Mouse (Mus musculus) thymus, postnatal 25 days (tissue): ENCODE measurements at regions not wholly inside any gene's neighbourhood (a gene's known extent, or its start where the extent isn't known, plus 50 kb on each side); places are given as distances from the start of the nearest gene placed in this dataset.
A peak's percentile ranks its signal among the peaks of the same experiment; 100 is the strongest.

ENCODE experiments used
- DNase-seq: peaks from one replicate; pipeline ENCODE4 v3.0.0; 2022

DNA sequence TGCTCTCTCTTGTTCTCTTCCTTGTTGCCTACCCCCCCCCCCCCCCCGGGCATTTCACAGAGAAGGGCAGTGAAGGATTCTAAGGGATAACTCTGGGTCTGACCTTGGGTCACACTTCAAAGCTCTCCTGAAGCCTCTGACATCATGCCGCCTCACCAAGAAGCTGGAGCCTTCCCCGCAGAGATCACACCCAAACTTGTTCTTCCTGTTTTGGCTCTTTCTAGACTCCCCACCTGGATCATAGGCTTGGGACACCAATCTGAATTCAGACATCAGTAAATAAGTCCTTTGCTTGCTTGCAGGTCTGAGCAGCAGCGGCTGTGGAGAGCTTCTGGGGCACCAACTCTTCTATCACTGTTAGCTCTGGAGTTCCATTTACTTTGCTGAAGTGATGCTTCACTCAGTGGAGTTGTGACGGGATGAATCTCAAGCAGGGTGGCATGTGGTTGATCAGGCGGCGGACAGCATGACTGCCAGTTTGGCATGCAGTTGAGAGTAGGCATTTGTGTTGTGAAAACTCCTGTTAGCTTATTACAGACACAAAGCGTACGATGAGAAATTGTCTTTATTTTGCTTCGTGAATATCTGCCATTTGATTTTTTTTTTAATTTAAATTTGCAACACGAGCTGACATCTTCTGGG is 226.5 kb upstream of the Adgrl2 start:
- DNase-seq: no peak

DNA sequence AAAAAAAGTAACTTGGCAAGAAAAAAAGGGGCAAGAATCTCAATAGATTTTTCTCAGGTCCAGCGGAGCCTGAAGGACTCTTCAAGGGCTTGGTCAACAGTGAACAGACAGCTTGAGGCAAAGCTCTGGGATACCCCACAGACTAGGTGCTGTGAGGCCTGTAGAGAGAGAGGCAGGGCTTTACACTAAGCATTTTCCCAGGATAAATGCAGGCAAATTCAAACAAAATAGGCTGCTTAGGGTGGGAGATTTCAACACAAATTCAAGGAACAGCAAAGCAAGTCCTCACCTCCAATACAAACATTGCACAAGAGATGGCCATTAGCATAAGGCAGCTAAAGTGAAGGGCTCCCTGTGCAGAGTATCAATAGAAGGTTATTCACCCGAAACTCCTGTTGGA is 225.3 kb upstream of the Adgrl2 start:
- no peak for DNase-seq

DNA sequence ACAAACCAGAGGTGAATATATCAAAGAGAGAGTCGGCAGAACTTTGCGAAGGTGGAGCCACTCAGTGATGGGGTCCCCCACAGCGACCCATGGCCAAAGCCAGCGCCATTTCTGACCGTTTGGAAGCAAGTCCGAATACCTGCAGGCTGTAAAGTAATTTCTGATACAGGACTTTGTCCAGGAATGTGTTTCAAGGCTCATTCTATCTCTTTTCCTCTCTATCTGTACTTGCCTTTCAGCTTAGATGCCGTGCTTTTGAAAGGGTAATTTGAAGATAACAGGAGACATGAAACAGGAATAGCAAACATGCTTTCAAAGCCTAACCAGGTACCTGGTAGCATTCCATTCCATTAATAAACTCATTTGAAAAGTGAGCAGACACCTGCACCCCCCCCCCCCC is 221.6 kb upstream of the Adgrl2 start:
- no peak for DNase-seq

DNA sequence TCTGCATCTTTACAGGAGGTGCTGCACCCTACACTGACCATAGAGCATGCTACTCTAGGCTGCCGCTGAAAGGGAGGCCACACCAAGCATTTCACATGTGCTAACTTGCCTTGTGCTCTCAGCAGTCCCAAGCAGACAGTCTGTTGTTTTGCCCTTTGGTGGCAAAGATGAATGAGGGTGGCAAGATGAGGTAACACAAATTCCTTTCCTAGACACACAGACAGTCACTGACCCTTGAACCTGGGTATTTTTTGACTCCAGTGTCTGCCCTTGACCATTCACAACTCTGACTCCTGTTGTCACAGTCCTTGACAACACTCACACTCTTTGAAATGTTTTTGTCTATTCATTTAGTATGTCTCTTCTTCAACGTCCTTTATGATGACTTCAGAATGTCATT is 218.9 kb upstream of the Adgrl2 start:
- no peak for DNase-seq

DNA sequence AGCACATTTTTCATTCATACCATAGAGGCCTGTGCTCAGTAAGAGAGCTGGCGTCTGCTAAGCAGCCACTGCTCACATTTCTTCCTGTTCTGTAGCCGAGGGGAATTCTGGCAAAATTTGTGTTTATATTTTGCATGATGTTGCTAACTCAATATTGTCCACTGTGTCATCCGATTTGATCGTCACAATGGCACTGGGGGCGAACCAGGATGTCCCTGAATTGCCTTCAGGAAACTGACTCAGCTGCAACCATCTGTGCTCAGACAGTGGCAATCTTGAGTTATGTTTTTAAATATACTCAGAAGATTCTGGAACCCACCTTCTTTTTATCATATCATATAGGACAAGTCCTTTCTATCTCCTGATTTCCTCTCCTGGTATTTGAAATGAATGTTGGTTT is 213.1 kb upstream of the Adgrl2 start:
- no peak for DNase-seq

- no peak for DNase-seq
Observed at GRCm38 (mm10) chr3:149196477-149197185, 206.3 kb upstream of the Adgrl2 start.

- DNase-seq: no peak
Observed at GRCm38 (mm10) chr3:149190856-149191576, 200.7 kb upstream of the Adgrl2 start.

DNA sequence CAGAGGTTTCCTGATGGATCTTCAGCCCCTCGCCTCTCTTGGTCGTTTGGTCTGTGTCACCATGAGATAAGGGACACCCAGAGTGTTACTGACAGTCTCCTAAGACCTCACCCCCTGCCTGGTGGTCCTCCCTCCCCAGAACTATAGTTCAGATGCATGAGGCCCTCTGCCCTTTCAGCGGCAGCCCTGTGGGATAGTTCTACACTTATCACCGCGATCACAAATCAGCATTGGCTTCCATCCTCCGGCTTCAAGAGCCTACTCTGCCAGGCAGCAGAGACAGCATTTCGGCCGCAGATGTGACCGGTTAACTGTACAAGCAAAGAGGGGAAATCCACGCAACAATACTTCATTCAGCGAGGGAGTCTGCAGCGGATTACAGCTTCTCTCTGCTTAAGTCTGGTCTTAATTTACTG is 193.8 kb upstream of the Adgrl2 start:
- no peak for DNase-seq

DNA sequence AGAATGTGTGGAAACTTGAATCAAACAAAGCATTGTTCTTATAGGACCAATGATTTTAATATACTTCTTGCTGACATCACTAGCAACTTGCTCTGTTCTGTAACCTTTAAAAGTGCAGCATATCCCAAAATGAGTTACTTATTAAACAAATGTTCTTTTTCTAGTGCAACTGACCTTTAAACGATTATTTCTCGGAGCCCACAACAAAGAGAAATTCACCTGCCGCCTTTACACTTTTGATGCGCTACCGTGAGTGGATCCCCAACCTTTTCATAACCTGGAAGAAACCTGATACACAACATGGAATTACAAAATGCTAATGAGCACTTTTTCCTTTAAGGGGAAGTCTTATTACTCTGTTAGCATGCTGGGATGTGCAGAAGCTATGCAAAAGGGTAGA is 191.7 kb upstream of the Adgrl2 start:
- DNase-seq: no peak

- no peak for DNase-seq
Observed at GRCm38 (mm10) chr3:149180129-149180528, 189.8 kb upstream of the Adgrl2 start.

DNA sequence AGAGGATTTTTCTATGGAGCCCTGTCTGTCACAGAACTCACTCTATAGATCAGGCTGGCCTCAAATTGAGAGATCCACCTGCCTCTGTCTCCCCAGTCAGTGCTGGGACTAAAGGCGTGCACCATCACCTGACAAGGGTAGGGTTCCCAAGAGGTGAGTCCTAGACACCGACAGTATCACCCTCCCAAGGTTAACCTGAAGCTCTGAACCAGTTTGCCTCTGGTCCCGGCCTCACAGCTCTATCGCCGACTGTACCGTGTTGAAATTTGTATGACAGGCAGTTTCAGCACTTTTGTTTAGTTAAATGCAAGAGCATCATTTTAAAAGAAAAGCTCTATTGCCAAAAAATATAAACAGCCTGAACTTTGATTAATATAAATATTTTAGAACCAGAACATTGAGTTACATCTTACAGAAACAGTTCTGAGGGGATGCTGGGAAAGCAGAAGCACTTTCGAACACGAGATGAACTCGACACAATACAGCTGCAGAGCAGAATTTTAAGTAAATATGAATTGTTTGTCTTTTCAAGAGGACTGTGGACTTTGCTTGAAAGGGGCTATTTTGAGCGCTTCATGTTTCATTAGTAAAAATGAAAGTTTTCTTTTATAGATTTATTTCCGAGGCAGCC is 189.2 kb upstream of the Adgrl2 start:
- DNase-seq: no peak

DNA sequence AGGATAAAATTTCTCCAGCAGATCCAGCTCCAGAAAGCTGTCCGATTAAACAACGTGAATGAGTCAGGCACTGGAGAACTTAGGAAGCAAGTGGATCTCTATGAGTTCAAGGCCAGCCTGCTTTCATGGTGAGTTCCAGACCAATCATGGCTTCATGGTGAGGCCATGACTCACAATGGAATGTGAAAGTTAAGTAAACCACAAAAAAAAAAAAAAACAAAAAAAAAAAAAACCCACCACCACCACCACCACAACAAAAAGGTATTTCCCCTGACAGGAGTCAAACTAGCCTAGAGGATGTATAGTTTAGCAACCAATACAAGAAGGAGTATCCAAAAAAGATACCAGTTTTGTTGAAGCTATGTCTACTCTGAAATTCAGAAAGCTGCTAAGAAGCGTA is 188.5 kb upstream of the Adgrl2 start:
- no peak for DNase-seq

DNA sequence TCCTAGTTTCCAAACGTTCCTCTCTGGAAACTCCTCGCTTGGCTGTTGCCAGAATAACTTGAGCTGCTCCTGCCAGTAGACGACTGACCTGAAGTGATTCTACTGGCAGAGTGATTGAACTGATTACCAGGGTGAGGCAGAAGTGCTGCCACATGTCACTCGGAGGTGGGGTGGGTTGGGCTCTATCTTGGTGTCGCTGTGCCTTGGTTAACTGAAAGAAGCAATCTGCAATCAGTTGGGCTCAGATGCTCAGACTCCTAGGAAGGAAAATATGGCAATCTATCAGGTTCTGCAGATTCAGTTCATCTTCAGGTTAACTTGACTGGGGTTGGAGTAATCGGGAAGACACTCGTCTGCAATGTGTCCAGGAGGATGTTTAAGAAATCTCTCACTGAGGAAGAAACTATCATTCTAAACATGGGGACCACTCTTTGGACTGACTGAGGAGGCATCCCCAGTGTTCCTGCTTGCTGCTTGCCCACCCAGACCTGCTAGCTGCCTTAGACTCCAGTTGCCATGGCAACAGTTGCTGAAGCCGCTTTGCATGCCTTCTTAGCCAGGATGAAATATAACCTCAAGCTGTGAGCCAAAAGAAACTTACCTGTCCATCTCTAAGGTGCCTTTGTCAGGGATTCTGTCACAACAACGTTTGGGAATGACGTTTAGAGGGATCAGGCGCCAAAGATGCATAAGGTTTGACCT is 184.5 kb upstream of the Adgrl2 start:
- no peak for DNase-seq

DNA sequence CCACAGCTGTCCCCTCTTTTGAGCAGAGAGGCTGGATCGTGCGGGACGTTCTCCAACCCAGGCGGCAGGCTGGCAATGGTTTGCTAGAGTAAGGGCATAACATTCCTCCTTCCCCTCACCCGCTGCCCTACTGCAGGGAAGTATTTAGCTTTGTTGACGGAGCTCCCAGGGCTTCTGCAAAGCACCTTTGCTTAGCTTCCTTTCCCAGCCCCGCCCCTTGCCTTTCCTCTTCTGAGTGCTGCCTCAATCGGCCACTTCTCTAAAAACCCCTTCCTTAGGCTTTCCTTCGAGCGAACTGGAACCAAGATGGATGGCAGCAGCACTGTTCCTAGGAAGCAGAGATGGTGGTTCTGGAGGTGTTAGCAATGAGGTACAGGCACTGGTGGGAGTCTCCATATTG is 183.2 kb upstream of the Adgrl2 start:
- no peak for DNase-seq

DNA sequence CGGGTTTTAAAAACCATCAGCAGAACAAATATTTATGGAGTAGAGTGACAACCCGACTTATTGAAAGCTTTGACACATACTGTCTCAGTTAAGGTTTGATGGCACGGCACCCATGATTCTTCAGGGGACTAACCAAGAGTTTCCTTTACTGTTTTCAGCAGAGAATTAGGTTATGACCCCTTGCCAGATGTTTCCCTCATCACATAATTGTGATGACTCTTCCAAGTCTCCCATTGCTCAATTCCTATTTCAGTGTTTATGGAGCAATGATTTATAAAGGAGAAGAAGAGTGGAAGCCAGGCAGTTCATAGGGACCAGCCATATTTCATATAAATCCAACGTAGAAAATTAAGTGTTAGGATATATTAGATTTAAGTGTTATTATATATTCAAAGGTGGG is 181.4 kb upstream of the Adgrl2 start:
- DNase-seq: no peak

- DNase-seq: no peak
Observed at GRCm38 (mm10) chr3:149170191-149170590, 179.8 kb upstream of the Adgrl2 start.

DNA sequence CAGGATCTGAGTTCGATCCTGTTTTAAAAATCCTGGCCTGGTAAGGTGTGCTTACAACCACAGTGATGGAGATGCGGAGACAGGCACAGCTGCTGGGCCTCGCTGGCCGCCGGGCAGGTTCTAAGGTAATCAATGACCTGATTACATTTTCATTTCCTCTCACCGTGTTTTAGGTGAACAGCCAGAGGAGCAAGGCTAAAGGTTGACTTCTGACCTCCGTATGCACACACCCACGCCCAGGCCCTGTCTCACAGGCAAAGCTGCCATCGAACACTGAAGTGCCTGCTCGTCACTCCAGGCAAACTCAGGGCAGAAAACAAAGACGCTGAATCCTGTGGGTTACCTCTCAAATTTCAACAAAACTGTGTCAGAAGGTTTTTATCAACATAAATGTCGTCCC is 179.1 kb upstream of the Adgrl2 start:
- no peak for DNase-seq

DNA sequence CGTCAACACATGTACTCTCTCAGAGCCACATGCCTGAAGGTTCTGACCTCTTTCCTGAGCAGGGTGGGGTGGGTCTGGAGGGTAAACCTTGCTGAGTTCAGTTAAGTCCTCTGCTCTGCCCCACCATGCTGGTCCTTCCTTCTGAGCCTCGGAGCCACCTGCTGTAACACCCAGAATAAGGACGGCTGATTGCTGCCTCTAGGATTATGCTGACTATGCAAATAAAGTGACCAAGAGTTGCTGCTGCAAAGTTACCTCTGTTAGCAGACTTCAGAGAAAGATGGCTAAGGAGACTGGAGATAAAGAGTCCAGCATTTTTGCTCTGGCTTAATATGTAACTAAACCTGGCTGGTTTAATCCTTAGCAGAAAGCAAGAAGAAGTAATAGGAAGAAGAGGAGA is 177.6 kb upstream of the Adgrl2 start:
- DNase-seq: no peak

- DNase-seq: no peak
Observed at GRCm38 (mm10) chr3:149164804-149165203, 174.4 kb upstream of the Adgrl2 start.

- DNase-seq: peak; percentile 5
Observed at GRCm38 (mm10) chr3:149163591-149163990, 173.2 kb upstream of the Adgrl2 start.

GRCm38 (mm10) chr3:149160833-149161232 is 170.5 kb upstream of the Adgrl2 start:
- DNase-seq: no peak

DNA sequence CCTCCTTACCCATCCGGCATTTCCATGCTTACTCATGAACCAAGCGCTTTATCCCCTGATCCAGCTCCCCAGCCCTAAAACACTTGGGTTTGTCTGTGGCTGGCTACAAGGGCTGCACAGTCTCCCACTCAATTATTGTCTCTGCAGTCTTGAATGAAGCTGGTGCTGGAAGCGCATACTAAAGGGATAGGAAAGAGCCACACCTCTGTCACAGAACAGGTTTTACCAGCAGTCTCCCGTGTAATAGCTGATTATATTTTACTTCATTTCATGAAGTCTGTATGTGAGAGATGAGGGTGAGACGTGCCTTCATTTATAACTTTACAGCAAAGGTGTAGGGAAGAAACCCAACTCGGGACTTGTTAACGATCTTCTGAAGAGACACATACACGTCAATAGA is 167.0 kb upstream of the Adgrl2 start:
- DNase-seq: no peak

DNA sequence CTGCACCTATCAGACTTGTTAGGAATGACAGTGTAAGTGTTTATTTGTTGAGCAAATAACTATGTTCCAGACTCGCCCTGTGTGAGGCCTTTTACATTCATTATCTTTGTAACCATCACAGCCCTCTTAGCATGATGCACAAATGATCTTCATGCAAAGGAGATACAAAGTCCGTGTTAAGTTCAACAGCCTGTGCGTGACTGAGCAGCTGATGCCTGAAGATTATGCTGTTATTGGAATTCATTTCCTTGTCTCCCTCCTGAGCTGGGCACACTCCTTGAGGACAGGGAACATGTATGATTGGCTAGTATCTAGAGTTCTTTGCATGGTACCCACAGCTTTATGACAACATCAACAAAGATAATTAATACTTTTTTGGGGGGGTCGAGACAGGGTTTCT is 162.0 kb upstream of the Adgrl2 start:
- DNase-seq: no peak
